Mouse (Mus musculus): ENCODE measurements around the gene Gm4131. TPM values are rescaled to one million over a fixed set of nuclear protein-coding genes. Genes with fewer than 3 reads are reported as not detected.

Gene Gm4131
- polyA plus RNA-seq, 1 experiment from 2014 or later = not detected

DNA sequence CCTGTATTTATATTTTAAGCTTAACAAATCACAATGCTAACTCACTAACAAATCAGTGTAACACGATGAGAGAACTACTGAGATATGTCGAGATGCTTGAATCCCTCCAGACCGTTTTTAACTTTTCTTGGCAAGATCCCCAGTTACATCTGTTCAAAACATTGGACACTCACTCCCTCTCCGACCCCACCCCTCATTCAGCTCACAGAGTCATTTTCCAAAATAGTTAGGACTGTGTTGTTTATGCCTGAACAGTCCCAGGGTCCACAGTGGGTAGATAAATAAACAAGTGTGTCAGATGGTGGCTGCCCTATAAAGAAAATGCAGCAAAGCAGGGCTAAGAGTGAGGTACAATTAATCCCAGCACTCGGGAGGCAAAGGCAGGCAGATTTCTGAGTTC, 29.7 kb downstream of the Gm4131 start:
- H3K27me3 ChIP-seq (ENCODE audit: control insufficient read depth, insufficient read depth, low read length) = no peaks in the 10 kb centered on the region
- ATAC-seq (ENCODE audit: low FRiP score, low TSS enrichment) = no peak
- WGBS = 61% methylated on average over 5 of the region's 5 CpGs

DNA sequence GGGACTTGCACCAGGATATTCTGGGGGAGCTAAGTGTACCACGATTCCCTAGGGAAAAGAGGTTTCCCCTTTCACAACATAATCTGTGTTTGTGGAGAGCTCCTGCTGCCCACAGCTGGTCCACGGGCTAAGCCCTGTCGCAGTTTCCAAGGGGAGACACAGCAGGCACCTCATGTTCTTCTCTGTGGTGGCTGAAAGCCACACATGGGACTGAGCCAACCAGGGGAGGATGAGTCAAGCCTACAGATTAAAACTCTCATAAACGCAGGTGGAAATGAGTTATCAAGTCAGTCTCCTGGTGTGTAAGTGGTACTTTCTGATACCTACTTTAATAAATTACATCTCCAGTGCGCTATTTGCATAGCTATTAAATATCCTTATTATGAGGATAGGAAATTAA, 30.6 kb downstream of the Gm4131 start:
- Histone ChIP-seq H3K27me3 (ENCODE audit: control insufficient read depth, insufficient read depth, low read length) (no peaks in the 10 kb centered on the region), H3K36me3 (ENCODE audit: control insufficient read depth, insufficient read depth, low read length) (no peaks in the 10 kb centered on the region), H3K4me2 (replicated peaks; ENCODE audit: low read depth, low read length) (no peak overlapping the region), H3K9me3 (ENCODE audit: control insufficient read depth, low read length) (no peaks in the 10 kb centered on the region), H3K9ac (ENCODE audit: low read depth, low read length) (no peak overlapping the region), H3K4me1 (ENCODE audit: control insufficient read depth, insufficient read depth, low read length) (no peaks in the 10 kb centered on the region), H3K27ac (ENCODE audit: low read depth, low read length) (no peak overlapping the region), H3K4me3 (ENCODE audit: low read length) (no peak overlapping the region)
- WGBS = 68% methylated on average over 5 of the region's 5 CpGs
- no peak for ATAC-seq (ENCODE audit: low FRiP score, low TSS enrichment)

More for the DNA sequence above, 29.7 kb downstream of the Gm4131 start:
- Histone ChIP-seq H3K9ac (ENCODE audit: low read depth, low read length) (no peak overlapping the region), H3K27ac (ENCODE audit: low read depth, low read length) (no peak overlapping the region), H3K36me3 (ENCODE audit: control insufficient read depth, insufficient read depth, low read length) (no peaks in the 10 kb centered on the region), H3K4me2 (replicated peaks; ENCODE audit: low read depth, low read length) (no peak overlapping the region), H3K4me1 (ENCODE audit: control insufficient read depth, insufficient read depth, low read length) (no peaks in the 10 kb centered on the region), H3K4me3 (ENCODE audit: low read length) (no peak overlapping the region), H3K9me3 (ENCODE audit: control insufficient read depth, low read length) (no peaks in the 10 kb centered on the region)

DNA sequence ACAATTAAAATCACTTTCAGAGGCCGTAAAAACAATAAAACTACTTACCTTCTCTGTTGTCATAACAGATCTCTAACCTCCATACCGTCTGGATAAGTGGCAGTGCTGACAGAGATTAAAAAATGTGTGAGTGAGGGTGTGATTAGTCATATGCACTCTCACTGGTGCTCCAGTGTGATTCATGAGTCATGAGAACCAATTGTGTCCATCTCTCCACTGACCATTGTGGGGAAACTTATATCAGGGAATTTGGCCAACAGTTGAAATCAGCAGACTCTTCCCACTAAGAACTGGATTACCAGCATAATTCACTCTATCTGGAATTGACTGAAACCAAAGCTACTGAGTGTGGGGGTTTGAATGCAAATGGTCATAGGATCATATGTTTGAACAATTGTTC, 35.8 kb downstream of the Gm4131 start:
- H3K36me3 ChIP-seq (ENCODE audit: control insufficient read depth, insufficient read depth, low read length) = no peaks in the 10 kb centered on the region
- ATAC-seq (ENCODE audit: low FRiP score, low TSS enrichment) = no peak
- H3K9ac ChIP-seq (ENCODE audit: low read depth, low read length) = no peak overlapping the region
- no peaks in the 10 kb centered on the region for H3K4me1 ChIP-seq (ENCODE audit: control insufficient read depth, insufficient read depth, low read length)
- no peak overlapping the region for H3K4me2 ChIP-seq (replicated peaks; ENCODE audit: low read depth, low read length)
- H3K4me3 ChIP-seq (ENCODE audit: low read length) = no peak overlapping the region
- no peak overlapping the region for H3K27ac ChIP-seq (ENCODE audit: low read depth, low read length)
- H3K27me3 ChIP-seq (ENCODE audit: control insufficient read depth, insufficient read depth, low read length) = no peaks in the 10 kb centered on the region
- 63% methylated on average over 2 of the region's 2 CpGs for WGBS
- H3K9me3 ChIP-seq (ENCODE audit: control insufficient read depth, low read length) = no peaks in the 10 kb centered on the region

DNA sequence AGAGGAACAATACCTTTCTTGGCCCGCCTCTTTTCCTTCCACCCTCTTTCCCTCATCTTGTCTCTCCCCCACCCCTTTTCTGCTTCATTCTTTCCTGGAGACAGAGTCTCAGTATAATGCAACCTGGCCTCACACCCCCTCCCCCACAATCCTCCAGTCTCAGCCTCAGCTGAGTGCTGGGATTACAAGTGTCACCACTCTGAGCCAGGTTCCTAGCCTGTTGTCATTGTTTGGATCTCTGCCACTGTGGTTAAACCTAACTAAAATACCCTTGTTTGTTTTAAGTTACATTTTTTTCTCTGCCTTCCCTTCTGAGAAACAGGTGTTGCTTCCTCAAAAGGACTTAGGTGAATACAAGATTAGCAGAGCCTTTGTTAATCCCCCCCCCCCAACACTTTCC, 53.9 kb downstream of the Gm4131 start:
- Histone ChIP-seq H3K9me3 (ENCODE audit: control insufficient read depth, low read length) (no peaks in the 10 kb centered on the region), H3K4me1 (ENCODE audit: control insufficient read depth, insufficient read depth, low read length) (no peaks in the 10 kb centered on the region), H3K27ac (ENCODE audit: low read depth, low read length) (no peak overlapping the region), H3K27me3 (ENCODE audit: control insufficient read depth, insufficient read depth, low read length) (no peaks in the 10 kb centered on the region), H3K4me2 (replicated peaks; ENCODE audit: low read depth, low read length) (no peak overlapping the region), H3K9ac (ENCODE audit: low read depth, low read length) (no peak overlapping the region), H3K36me3 (ENCODE audit: control insufficient read depth, insufficient read depth, low read length) (no peaks in the 10 kb centered on the region), H3K4me3 (ENCODE audit: low read length) (no peak overlapping the region)
- ATAC-seq (ENCODE audit: low FRiP score, low TSS enrichment) = no peak
- 92% methylated on average over 1 of the region's 1 CpGs for WGBS

DNA sequence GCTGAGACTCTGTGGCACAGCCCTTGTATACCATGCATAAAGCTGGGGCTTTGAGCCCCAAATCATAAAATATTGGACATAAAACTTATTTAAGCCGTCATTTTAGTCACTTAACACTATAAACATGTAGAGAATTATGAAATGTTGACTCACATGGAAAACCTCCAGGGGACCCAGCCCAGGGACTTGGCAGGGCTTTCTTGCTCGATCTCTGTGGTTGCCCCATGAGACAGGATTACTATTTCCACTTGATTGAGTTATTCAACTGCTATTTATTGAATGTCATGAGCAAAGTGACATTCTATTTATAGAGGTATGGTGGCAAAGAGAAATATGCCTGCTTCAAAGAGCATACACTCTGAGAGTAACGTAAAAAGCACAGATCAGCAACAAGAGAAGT, 57.4 kb downstream of the Gm4131 start:
- no peaks in the 10 kb centered on the region for H3K4me1 ChIP-seq (ENCODE audit: control insufficient read depth, insufficient read depth, low read length)
- H3K4me3 ChIP-seq (ENCODE audit: low read length) = no peak overlapping the region
- H3K27me3 ChIP-seq (ENCODE audit: control insufficient read depth, insufficient read depth, low read length) = no peaks in the 10 kb centered on the region
- no peak overlapping the region for H3K9ac ChIP-seq (ENCODE audit: low read depth, low read length)
- no peaks in the 10 kb centered on the region for H3K9me3 ChIP-seq (ENCODE audit: control insufficient read depth, low read length)
- 73% methylated on average over 3 of the region's 3 CpGs for WGBS
- no peak for ATAC-seq (ENCODE audit: low FRiP score, low TSS enrichment)
- no peak overlapping the region for H3K27ac ChIP-seq (ENCODE audit: low read depth, low read length)
- H3K4me2 ChIP-seq (replicated peaks; ENCODE audit: low read depth, low read length) = no peak overlapping the region
- no peaks in the 10 kb centered on the region for H3K36me3 ChIP-seq (ENCODE audit: control insufficient read depth, insufficient read depth, low read length)

DNA sequence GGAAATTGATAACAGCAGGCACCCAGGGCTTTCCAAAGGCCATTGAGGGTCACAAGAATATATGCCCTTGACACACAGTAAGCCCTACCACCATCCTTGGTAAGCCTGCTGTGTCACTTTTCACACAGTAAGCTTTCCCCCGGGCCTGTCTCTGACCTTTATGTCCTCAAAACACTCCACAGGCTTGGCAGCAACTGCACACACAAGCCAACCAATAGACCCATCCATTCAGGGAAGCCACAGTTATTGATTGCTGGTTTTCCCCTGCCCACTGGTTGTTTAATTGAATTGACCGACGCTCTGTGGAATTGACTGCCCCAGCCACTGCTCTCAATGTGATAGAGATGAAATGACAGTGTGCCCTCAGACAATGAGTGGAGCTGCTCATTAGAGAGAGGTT, 60.5 kb downstream of the Gm4131 start:
- Histone ChIP-seq H3K27ac (ENCODE audit: low read depth, low read length) (no peak overlapping the region), H3K9ac (ENCODE audit: low read depth, low read length) (no peak overlapping the region), H3K4me1 (ENCODE audit: control insufficient read depth, insufficient read depth, low read length) (no peaks in the 10 kb centered on the region), H3K4me2 (replicated peaks; ENCODE audit: low read depth, low read length) (no peak overlapping the region), H3K36me3 (ENCODE audit: control insufficient read depth, insufficient read depth, low read length) (no peaks in the 10 kb centered on the region), H3K27me3 (ENCODE audit: control insufficient read depth, insufficient read depth, low read length) (no peaks in the 10 kb centered on the region), H3K4me3 (ENCODE audit: low read length) (no peak overlapping the region), H3K9me3 (ENCODE audit: control insufficient read depth, low read length) (no peaks in the 10 kb centered on the region)
- 85% methylated on average over 3 of the region's 3 CpGs for WGBS
- ATAC-seq (ENCODE audit: low FRiP score, low TSS enrichment) = no peak

DNA sequence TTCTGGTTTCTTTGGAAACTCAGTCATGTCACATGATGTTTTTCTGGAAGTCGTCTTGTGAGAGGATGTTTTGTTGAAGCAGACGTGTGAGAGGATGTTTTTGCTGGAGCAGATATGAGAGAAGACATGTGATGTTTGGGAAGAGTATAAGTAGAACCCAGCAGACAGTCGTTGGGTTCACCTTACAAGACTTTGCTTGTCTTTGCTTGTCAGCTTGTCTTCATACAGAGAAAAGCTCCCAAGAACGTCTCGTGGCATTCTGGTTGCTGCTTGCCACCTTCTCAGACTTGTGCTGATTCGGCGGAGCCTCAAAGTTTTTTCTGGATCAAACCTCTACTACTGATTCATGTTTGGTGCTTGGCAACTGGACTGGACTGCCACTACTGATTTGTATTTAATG, 69.3 kb downstream of the Gm4131 start:
- H3K9ac ChIP-seq (ENCODE audit: low read depth, low read length) = no peak overlapping the region
- 73% methylated on average over 7 of the region's 7 CpGs for WGBS
- ATAC-seq (ENCODE audit: low FRiP score, low TSS enrichment) = no peak

DNA sequence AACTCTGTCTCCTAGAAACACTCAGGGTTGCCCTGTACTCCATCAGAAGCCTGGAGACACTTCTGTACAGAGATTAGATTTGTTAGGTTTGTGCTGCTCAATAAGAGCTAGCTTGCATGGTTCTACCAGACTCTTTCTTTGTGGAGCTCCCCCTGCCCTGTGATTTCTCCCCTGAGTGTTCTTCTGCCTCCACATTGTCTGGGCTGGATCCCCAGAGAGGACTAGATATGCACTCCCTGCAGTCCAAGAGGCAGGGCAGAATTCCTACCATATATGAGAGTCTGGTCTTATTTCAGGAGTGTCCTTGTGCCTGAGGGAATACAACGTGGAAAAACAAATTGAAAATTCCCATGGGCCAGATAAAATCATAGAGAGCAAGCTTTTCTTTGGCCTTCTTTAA, 70.2 kb downstream of the Gm4131 start:
- H3K4me2 ChIP-seq (replicated peaks; ENCODE audit: low read depth, low read length) = no peak overlapping the region
- H3K27ac ChIP-seq (ENCODE audit: low read depth, low read length) = no peak overlapping the region
- H3K4me3 ChIP-seq (ENCODE audit: low read length) = no peak overlapping the region
- H3K27me3 ChIP-seq (ENCODE audit: control insufficient read depth, insufficient read depth, low read length) = no peaks in the 10 kb centered on the region
- no peaks in the 10 kb centered on the region for H3K36me3 ChIP-seq (ENCODE audit: control insufficient read depth, insufficient read depth, low read length)
- H3K9me3 ChIP-seq (ENCODE audit: control insufficient read depth, low read length) = no peaks in the 10 kb centered on the region
- WGBS = 54% methylated on average over 1 of the region's 1 CpGs
- ATAC-seq (ENCODE audit: low FRiP score, low TSS enrichment) = no peak
- H3K9ac ChIP-seq (ENCODE audit: low read depth, low read length) = no peak overlapping the region
- H3K4me1 ChIP-seq (ENCODE audit: control insufficient read depth, insufficient read depth, low read length) = no peaks in the 10 kb centered on the region

More for the DNA sequence above, 69.3 kb downstream of the Gm4131 start:
- no peak overlapping the region for H3K27ac ChIP-seq (ENCODE audit: low read depth, low read length)
- H3K36me3 ChIP-seq (ENCODE audit: control insufficient read depth, insufficient read depth, low read length) = no peaks in the 10 kb centered on the region
- no peaks in the 10 kb centered on the region for H3K4me1 ChIP-seq (ENCODE audit: control insufficient read depth, insufficient read depth, low read length)
- no peaks in the 10 kb centered on the region for H3K9me3 ChIP-seq (ENCODE audit: control insufficient read depth, low read length)
- no peak overlapping the region for H3K4me2 ChIP-seq (replicated peaks; ENCODE audit: low read depth, low read length)
- H3K4me3 ChIP-seq (ENCODE audit: low read length) = no peak overlapping the region
- no peaks in the 10 kb centered on the region for H3K27me3 ChIP-seq (ENCODE audit: control insufficient read depth, insufficient read depth, low read length)

DNA sequence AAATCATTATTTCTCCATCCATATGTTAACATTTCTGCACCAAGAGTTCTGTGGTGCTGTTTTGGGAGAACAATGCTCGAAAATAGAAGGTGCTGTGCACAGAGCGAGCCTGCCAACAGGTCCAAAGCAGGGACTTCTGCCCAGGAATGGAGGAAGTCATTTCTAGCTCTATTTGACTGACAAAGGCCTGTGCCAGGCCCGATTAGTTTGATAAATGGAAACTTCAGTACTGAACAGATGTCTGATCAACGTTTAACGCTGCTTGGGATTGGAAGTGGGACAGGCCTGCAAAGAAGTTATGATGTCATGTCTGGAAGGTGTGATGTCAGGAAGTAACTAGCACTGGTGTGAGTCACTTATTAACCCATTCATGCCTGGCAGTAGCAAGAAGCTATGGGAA, 73.3 kb downstream of the Gm4131 start:
- no peak for ATAC-seq (ENCODE audit: low FRiP score, low TSS enrichment)
- no peaks in the 10 kb centered on the region for H3K36me3 ChIP-seq (ENCODE audit: control insufficient read depth, insufficient read depth, low read length)
- H3K4me2 ChIP-seq (replicated peaks; ENCODE audit: low read depth, low read length) = no peak overlapping the region
- no peak overlapping the region for H3K4me3 ChIP-seq (ENCODE audit: low read length)
- 84% methylated on average over 5 of the region's 5 CpGs for WGBS
- H3K9ac ChIP-seq (ENCODE audit: low read depth, low read length) = no peak overlapping the region
- no peak overlapping the region for H3K27ac ChIP-seq (ENCODE audit: low read depth, low read length)
- no peaks in the 10 kb centered on the region for H3K4me1 ChIP-seq (ENCODE audit: control insufficient read depth, insufficient read depth, low read length)
- no peaks in the 10 kb centered on the region for H3K9me3 ChIP-seq (ENCODE audit: control insufficient read depth, low read length)
- no peaks in the 10 kb centered on the region for H3K27me3 ChIP-seq (ENCODE audit: control insufficient read depth, insufficient read depth, low read length)
